Mouse (Mus musculus) testis, adult 2 months (tissue): Measurements from ENCODE around the gene Gucy2c.

Experiments
- CTCF ChIP-seq: fragments of 200-500 bp; IDR thresholded peaks from 2 replicates; pipeline ENCODE4 v1.5.1; 2012; ENCODE audit warnings: low read depth, mild to moderate bottlenecking, inconsistent platforms, low read length, moderate library complexity; ENCODE audit not compliant: control insufficient read depth, insufficient read depth, insufficient replicate concordance
- POLR2A ChIP-seq: fragments of 200-500 bp; IDR thresholded peaks from 2 replicates; pipeline ENCODE4 v1.6.1; 2012; ENCODE audit warnings: low read depth, mild to moderate bottlenecking, inconsistent platforms, low read length, moderate library complexity; ENCODE audit not compliant: control insufficient read depth

DNA sequence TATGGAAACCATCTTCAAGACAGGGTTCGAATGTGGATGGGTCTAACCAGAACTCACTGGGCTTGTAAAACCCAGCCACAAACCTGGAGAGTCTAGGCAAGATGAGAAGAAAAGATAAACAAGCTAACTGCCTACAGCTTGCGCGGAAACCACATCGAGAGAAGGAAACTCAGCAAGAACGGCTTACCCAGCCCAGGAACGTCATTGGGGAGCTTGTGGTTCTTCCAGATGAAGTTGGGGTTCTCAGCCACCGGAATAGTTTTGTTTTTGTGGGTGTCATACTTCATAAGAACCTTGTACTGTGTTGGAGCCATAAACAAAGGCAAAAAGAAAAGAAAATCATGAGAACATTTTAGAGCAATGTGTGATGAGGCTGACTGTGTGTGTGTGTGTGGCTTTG lies 37.8 kb downstream of the Gucy2c start:
- TF ChIP-seq CTCF (no peak), POLR2A (no peak)
